8 mouse cellular contexts compared by ENCODE assay signal in the genomic region with DNA sequence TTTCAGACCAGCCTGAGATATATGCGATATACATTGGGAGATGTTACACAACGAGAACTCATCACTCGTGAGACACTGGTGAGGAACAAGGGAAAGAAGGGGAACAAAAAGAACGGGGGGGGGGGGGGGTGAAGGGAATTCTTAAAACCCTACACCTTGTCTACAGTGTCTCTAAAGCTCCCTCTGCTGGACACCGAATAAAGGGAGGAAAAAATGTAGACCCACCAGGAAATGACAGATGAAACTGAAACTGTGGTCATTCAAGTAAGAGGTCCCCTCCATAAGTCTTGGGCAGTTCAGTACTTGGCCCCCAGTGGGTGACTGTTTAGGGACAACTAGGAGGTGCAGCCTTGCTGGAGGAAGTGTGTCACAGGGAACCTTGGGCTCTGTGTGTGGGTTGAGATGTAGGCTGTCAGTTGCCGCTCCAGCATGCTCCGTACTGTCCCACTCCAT. TPM values are rescaled to one million over a fixed set of nuclear protein-coding genes. Genes with fewer than 3 reads are reported as not detected.
DNase-seq lines count a peak whose midpoint lies in the region; TF ChIP-seq lines count a peak whose summit lies in the region.

No protein-coding gene starts in this region.

- H3K27me3 ChIP-seq in myocyte (ENCODE audit: control insufficient read depth, insufficient read depth, insufficient read length): no peaks in the 10 kb centered on the region

- peak overlapping the region; percentile 16 for H3K4me2 ChIP-seq in myocyte (ENCODE audit: low read depth)

- no peak overlapping the region for H3K4me3 ChIP-seq in myocyte

- no peak overlapping the region for H3ac ChIP-seq in myocyte (ENCODE audit: control insufficient read depth, insufficient read length)

- TF ChIP-seq POLR2A in myocyte (IDR thresholded peaks at IDR 0.05; ENCODE audit: insufficient read length, low read depth): no peak

- H3K36me3 ChIP-seq in myocyte (ENCODE audit: control insufficient read depth, insufficient read depth): peaks cover 12% of the 10 kb centered on the region

- no peaks in the 10 kb centered on the region for H3K79me2 ChIP-seq in myocyte (ENCODE audit: control insufficient read depth, insufficient read depth)

- peak; percentile 27 for DNase-seq in gastrocnemius, adult 18-20 months (ENCODE audit: low spot score)
- DNase-seq in gastrocnemius, postnatal 10 days: no peak
- DNase-seq in urinary bladder, postnatal 25 days (ENCODE audit: low spot score): peak; percentile 25
- no peak for DNase-seq in urinary bladder, adult 2 months (ENCODE audit: low spot score)
- peak; percentile 19 for DNase-seq in fibroblast of lung, adult 2 months (ENCODE audit: low read depth)
- peak; percentile 50 for DNase-seq in layer of hippocampus, adult 9-10 months (ENCODE audit: low spot score)
- DNase-seq in testis, postnatal 14 days (ENCODE audit: low spot score): no peak

TF ChIP-seq in myocyte, 11 proteins besides CTCF, POLR2A, EP300 and RAD21:
- no peak for TF ChIP-seq SRF (IDR thresholded peaks at IDR 0.05; ENCODE audit: control insufficient read depth, insufficient read length, low read depth)

RNA-seq across cellular contexts. Expression of a gene that starts 21.9 kb away (rescaled TPM):
- total RNA-seq in gastrocnemius, adult 18-20 months (2021): 1 to 10 TPM in 1 of 2 experiments, under 1 TPM in 1; 0.57 to 1.4 TPM
- 1 to 10 TPM in 1 of 2 experiments, under 1 TPM in 1; 0.94 to 1.3 TPM for total RNA-seq in gastrocnemius, postnatal 10 days (2021)
- polyA plus RNA-seq in urinary bladder, adult 2 months (2012; rRNA removed): 0.21 and 0.22 TPM in 2 replicates
- 3.7 TPM for polyA plus RNA-seq in myocyte (2012; fragmentation: generic; extraction: Trizol)

RNA-seq across cellular contexts. Expression of a gene that starts 24.6 kb away (rescaled TPM):
- 10 to 100 TPM; 11.1 to 13.7 TPM for total RNA-seq in gastrocnemius, adult 18-20 months (2021)
- total RNA-seq in gastrocnemius, postnatal 10 days (2021): 10 to 100 TPM; 14.9 to 17.9 TPM
- polyA plus RNA-seq in urinary bladder, adult 2 months (2012; rRNA removed): 16.4 TPM in 2 replicates
- polyA plus RNA-seq in myocyte (2012; fragmentation: generic; extraction: Trizol): 12.3 TPM

Comparison
In these comparisons a context has a peak if more than half of its experiments do, and no peak if none do; other contexts are left out.
1. DNase-seq: peak in gastrocnemius, adult 18-20 months (single experiment), urinary bladder, postnatal 25 days (single experiment), fibroblast of lung, adult 2 months (single experiment) and layer of hippocampus, adult 9-10 months (single experiment); none in gastrocnemius, postnatal 10 days (single experiment), urinary bladder, adult 2 months (single experiment) and testis, postnatal 14 days (single experiment).